Mouse (Mus musculus) cortical plate, adult 2 months (tissue): ENCODE measurements around the gene Csrnp3. TPM values are rescaled to one million over a fixed set of nuclear protein-coding genes. Genes with fewer than 3 reads are reported as not detected.

Experiments used
- H3K27ac ChIP-seq: fragments of 200-500 bp; 2 replicates; pipeline ENCODE4 v1.5.1; 2012; ENCODE audit warnings: low read length, control low read depth, inconsistent platforms; ENCODE audit not compliant: insufficient read depth
- H3K4me1 ChIP-seq: fragments of 200-500 bp; 2 replicates; pipeline ENCODE4 v1.6.1; 2011; ENCODE audit warnings: low read length; ENCODE audit not compliant: control insufficient read depth, insufficient read depth
- H3K4me3 ChIP-seq: fragments of 200-500 bp; 2 replicates; pipeline ENCODE4 v1.5.1; 2011; ENCODE audit warnings: mild to moderate bottlenecking, low read length, control low read depth; ENCODE audit not compliant: insufficient read depth
- CTCF ChIP-seq: fragments of 200-500 bp; IDR thresholded peaks from 2 replicates; pipeline ENCODE4 v1.5.1; 2011; ENCODE audit warnings: mild to moderate bottlenecking, control low read depth, low read length; ENCODE audit not compliant: insufficient read depth; ENCODE audit errors: extremely low read depth
- POLR2A ChIP-seq: fragments of 200-500 bp; IDR thresholded peaks from 2 replicates; pipeline ENCODE4 v1.6.1; 2011; ENCODE audit warnings: mild to moderate bottlenecking, low read length, control low read depth; ENCODE audit not compliant: insufficient read depth; ENCODE audit errors: extremely low read depth
- polyA plus RNA-seq: library from polyadenylated mRNA; depleted of rRNA; stranded (reverse); fragments of >200 nt; gene quantifications from 2 replicates; pipeline ENCODE4 v1.2.3, GENCODE M21; 2012

Csrnp3 gene
- polyA plus RNA-seq, 1 experiment = 36.0 TPM

GRCm38 (mm10) chr2:65990108-65990507 is 144.5 kb downstream of the Csrnp3 start:
- TF ChIP-seq CTCF = 0 out of 2 replicates have a peak, but pooled peaks have one; percentile 18
- no peak for TF ChIP-seq POLR2A
- no peak overlapping the region for H3K27ac ChIP-seq
- peaks cover 10% of the 10 kb centered on the region; the same call in 1 of the 2 replicates for H3K4me1 ChIP-seq
- no peak overlapping the region for H3K4me3 ChIP-seq

GRCm38 (mm10) chr2:65990754-65991153 is 145.2 kb downstream of the Csrnp3 start:
- Histone ChIP-seq H3K27ac (no peak overlapping the region), H3K4me1 (peaks cover 11% of the 10 kb centered on the region; the same call in 1 of the 2 replicates), H3K4me3 (no peak overlapping the region)
- TF ChIP-seq CTCF = no peak
- no peak for TF ChIP-seq POLR2A

- H3K4me1 ChIP-seq = peaks cover 11% of the 10 kb centered on the region; the same call in 1 of the 2 replicates
- TF ChIP-seq CTCF (no peak), POLR2A (no peak)
- H3K4me3 ChIP-seq = no peak overlapping the region
- no peak overlapping the region for H3K27ac ChIP-seq
These were observed 147.8 kb downstream of the Csrnp3 start for GRCm38 (mm10) chr2:65993371-65993770.

- Histone ChIP-seq H3K4me1 (peaks cover 11% of the 10 kb centered on the region; the same call in 1 of the 2 replicates), H3K27ac (peak overlapping the region; percentile 26; the same call in 1 of the 2 replicates), H3K4me3 (no peak overlapping the region)
- no peak for TF ChIP-seq CTCF
- no peak for TF ChIP-seq POLR2A
These were observed 149.4 kb downstream of the Csrnp3 start for GRCm38 (mm10) chr2:65994886-65995468.

GRCm38 (mm10) chr2:65998747-65999146 is 153.2 kb downstream of the Csrnp3 start:
- peaks cover 8% of the 10 kb centered on the region; the same call in 1 of the 2 replicates for H3K4me1 ChIP-seq
- H3K4me3 ChIP-seq = no peak overlapping the region
- TF ChIP-seq CTCF (no peak), POLR2A (no peak)
- H3K27ac ChIP-seq = no peak overlapping the region

- no peak overlapping the region for H3K4me3 ChIP-seq
- H3K27ac ChIP-seq = no peak overlapping the region
- TF ChIP-seq POLR2A (no peak), CTCF (no peak)
- peaks cover 1% of the 10 kb centered on the region; the same call in 1 of the 2 replicates for H3K4me1 ChIP-seq
These were observed 163.6 kb downstream of the Csrnp3 start for GRCm38 (mm10) chr2:66008995-66009654.

GRCm38 (mm10) chr2:66009677-66010076 is 164.1 kb downstream of the Csrnp3 start:
- TF ChIP-seq CTCF = no peak
- TF ChIP-seq POLR2A = no peak
- Histone ChIP-seq H3K4me1 (peaks cover under 1% of the 10 kb centered on the region; the same call in 1 of the 2 replicates), H3K27ac (no peak overlapping the region), H3K4me3 (no peak overlapping the region)

- TF ChIP-seq CTCF (no peak), POLR2A (no peak)
- Histone ChIP-seq H3K4me3 (no peak overlapping the region), H3K4me1 (peaks cover 8% of the 10 kb centered on the region), H3K27ac (no peak overlapping the region)
These were observed 173.1 kb downstream of the Csrnp3 start for GRCm38 (mm10) chr2:66018711-66019110.

GRCm38 (mm10) chr2:66019235-66019634 is 173.7 kb downstream of the Csrnp3 start:
- no peak overlapping the region for H3K4me3 ChIP-seq
- TF ChIP-seq POLR2A (no peak), CTCF (no peak)
- peaks cover 8% of the 10 kb centered on the region for H3K4me1 ChIP-seq
- no peak overlapping the region for H3K27ac ChIP-seq

GRCm38 (mm10) chr2:66023419-66023818 is 177.9 kb downstream of the Csrnp3 start:
- H3K4me1 ChIP-seq = peaks cover 8% of the 10 kb centered on the region
- TF ChIP-seq CTCF (no peak), POLR2A (no peak)
- no peak overlapping the region for H3K4me3 ChIP-seq
- H3K27ac ChIP-seq = no peak overlapping the region
